Mouse (Mus musculus): ENCODE results near the gene Samd4.

- TF ChIP-seq CTCF (conservative IDR thresholded peaks at IDR 0.05; ENCODE audit: insufficient read depth, insufficient read length, low read depth, low read length) (no peak), POLR2A (IDR thresholded peaks at IDR 0.05; ENCODE audit: low read depth, low read length) (no peak)
These were observed 1.3 kb downstream of the Samd4 start for GRCm38 (mm10) chr14:46883871-46884441.

Measured in kidney, adult 2 months (tissue).